Mouse (Mus musculus): ENCODE data around the gene Ltbp4. TPM values are rescaled to one million over a fixed set of nuclear protein-coding genes. Genes with fewer than 3 reads are reported as not detected.

Ltbp4 gene
- total and polyA plus RNA-seq, 3 experiments = 0.43 to 2.6 (median 1.5) TPM

DNA sequence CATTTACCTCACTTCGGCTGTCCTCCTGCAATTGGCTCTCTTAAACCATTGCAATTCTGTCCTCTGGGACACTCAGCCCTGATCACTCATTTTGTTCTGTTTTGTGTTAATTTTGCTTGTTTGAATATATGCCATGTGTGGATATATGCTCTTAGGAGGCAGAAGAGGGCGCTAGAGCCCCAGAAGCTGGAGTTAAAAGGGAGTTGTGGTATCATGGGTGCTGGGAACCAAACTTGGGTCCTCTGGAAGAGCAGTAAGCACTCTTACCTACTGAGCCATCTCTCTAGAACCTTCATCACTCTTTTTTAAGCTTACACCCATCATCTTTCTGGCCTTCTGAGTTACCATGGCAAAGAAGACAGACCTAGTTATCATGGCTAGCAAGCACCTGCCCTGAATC, 21.7 kb upstream of the Ltbp4 start:
- H3K9ac ChIP-seq (ENCODE audit: insufficient read depth, low read depth) = no peak overlapping the region
- dilution Hi-C loops (cut with MboI; ENCODE audit: extremely low pct_ligation_motif_present, extremely low pct_unique_long_range_greater_than_20kb, low sequenced_read_pairs) = no loop called here

DNA sequence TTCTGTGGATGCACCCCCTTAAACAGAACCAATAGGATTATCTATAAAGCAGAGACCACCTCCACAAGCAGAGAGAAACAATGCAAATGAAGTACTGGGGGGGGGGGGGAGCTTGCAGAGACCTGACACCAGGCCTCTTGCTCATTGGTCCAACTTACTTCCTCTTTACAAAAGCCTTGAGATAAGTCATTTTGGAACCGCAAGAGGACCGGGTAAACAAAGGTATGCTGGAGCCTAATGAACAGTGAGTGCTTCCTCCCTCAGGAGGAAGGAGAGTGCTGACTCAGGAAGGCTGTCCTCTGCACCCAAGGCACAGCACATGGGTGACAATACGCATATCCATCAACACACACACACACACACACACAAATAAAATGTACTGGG, 20.1 kb upstream of the Ltbp4 start:
- Histone ChIP-seq H3K9me3 (replicated peaks; ENCODE audit: low read length) (peaks cover 2% of the 10 kb centered on the region), H3K4me1 (ENCODE audit: control insufficient read depth in 1 of 2, insufficient read depth in 2 of 2) (peaks cover 5 to 34% of the 10 kb centered on the region in 2 experiments), H3K4me3 (replicated peaks in 1 of 3; ENCODE audit: low read depth in 2 of 3, low read length in 2 of 3, poor library complexity in 1 of 3) (peak overlapping the region; percentile 65 to 95 (median 68)), H3K36me3 (replicated peaks in 1 of 2; ENCODE audit: control insufficient read depth in 1 of 2, insufficient read depth in 1 of 2, low read length in 1 of 2) (peaks cover 5 to 13% of the 10 kb centered on the region in 2 experiments), H3K4me2 (ENCODE audit: insufficient read depth, low read depth, poor library complexity, severe bottlenecking) (peak overlapping the region; percentile 51), H3K27me3 (replicated peaks) (peaks cover 4% of the 10 kb centered on the region), H3K27ac (ENCODE audit: insufficient read depth, low read depth) (peak overlapping the region; percentile 78), H3K79me2 (replicated peaks; ENCODE audit: control insufficient read depth, extremely low read depth, insufficient read depth, poor library complexity, severe bottlenecking) (peaks cover 4% of the 10 kb centered on the region; the same call in 1 of the 2 replicates), H3K9ac (ENCODE audit: insufficient read depth, low read depth) (peak overlapping the region; percentile 61)
- in situ Hi-C loops (cut with MboI; ENCODE audit: low pct_ligation_motif_present, low pct_unique_long_range_greater_than_20kb, low sequenced_read_pairs) (no loop called here), dilution Hi-C loops (cut with MboI; ENCODE audit: extremely low pct_ligation_motif_present, extremely low pct_unique_long_range_greater_than_20kb, low sequenced_read_pairs) (no loop called here)
- DNase-seq (ENCODE audit: extremely low read depth) = peak; percentile 92
- peak; percentile 46; the same call in 1 of the 2 replicates for TF ChIP-seq TBP (conservative IDR thresholded peaks at IDR 0.05; ENCODE audit: low read depth, low read length)
- TF ChIP-seq EP300 (IDR thresholded peaks at IDR 0.05; ENCODE audit: low read length) = peak; percentile 53
- TF ChIP-seq RAD21 (IDR thresholded peaks at IDR 0.05; ENCODE audit: low read depth, low read length) = no peak
- no peak for TF ChIP-seq CHD2 (IDR thresholded peaks at IDR 0.05; ENCODE audit: low read length)
- TF ChIP-seq ETS1 (conservative IDR thresholded peaks at IDR 0.05; ENCODE audit: low read depth, low read length) = peak; percentile 73
- TF ChIP-seq MEF2A (IDR thresholded peaks at IDR 0.05; ENCODE audit: borderline replicate concordance, low read depth, low read length) = 0 out of 2 replicates have a peak, but pooled peaks have one; percentile 28
- peak; percentile 95 for TF ChIP-seq MAFK (IDR thresholded peaks at IDR 0.05; ENCODE audit: insufficient replicate concordance, low read length)
- no peak for TF ChIP-seq NRF1 (IDR thresholded peaks at IDR 0.05; ENCODE audit: low read depth, low read length)
- TF ChIP-seq MYC (IDR thresholded peaks at IDR 0.05; ENCODE audit: low read depth, low read length) = peak; percentile 73
- TF ChIP-seq NELFE (IDR thresholded peaks at IDR 0.05; ENCODE audit: low read depth, low read length) = peak; percentile 65
- no peak for TF ChIP-seq POLR2AphosphoS2 (IDR thresholded peaks at IDR 0.05; ENCODE audit: low read depth, low read length)
- TF ChIP-seq MXI1 (IDR thresholded peaks at IDR 0.05; ENCODE audit: low read depth, low read length) = peak; percentile 54; the same call in 1 of the 2 replicates
- 0 out of 2 replicates have a peak, but pooled peaks have one; percentile 55 for TF ChIP-seq KAT2A (IDR thresholded peaks at IDR 0.05; ENCODE audit: insufficient replicate concordance, low read length)
- TF ChIP-seq JUND (conservative IDR thresholded peaks at IDR 0.05; ENCODE audit: low read depth, low read length) = peak; percentile 65; the same call in 1 of the 2 replicates
- TF ChIP-seq MAZ (IDR thresholded peaks at IDR 0.05; ENCODE audit: low read depth, low read length) = peak; percentile 89
- peak; percentile 41; the same call in 1 of the 2 replicates for TF ChIP-seq JUN (IDR thresholded peaks at IDR 0.05; ENCODE audit: insufficient read depth, low read depth, low read length)
- no peak for TF ChIP-seq USF2 (conservative IDR thresholded peaks at IDR 0.05; ENCODE audit: low read depth, low read length)
- TF ChIP-seq SMC3 (IDR thresholded peaks at IDR 0.05; ENCODE audit: low read depth, low read length) = no peak
- TF ChIP-seq CTCF (conservative IDR thresholded peaks at IDR 0.05 in 1 of 2, IDR thresholded peaks at IDR 0.05 in 1 of 2; ENCODE audit: low read depth in 2 of 2, low read length in 2 of 2) = no peak
- peak; percentile 45; the same call in 1 of the 2 replicates for TF ChIP-seq BHLHE40 (IDR thresholded peaks at IDR 0.05; ENCODE audit: low read depth, low read length)
- peak; percentile 56; the same call in 1 of the 2 replicates for TF ChIP-seq ZMIZ1 (IDR thresholded peaks at IDR 0.05; ENCODE audit: low read depth, low read length)
- peak; percentile 86 for TF ChIP-seq IRF4 (IDR thresholded peaks at IDR 0.05; ENCODE audit: low read depth, low read length)
- TF ChIP-seq MAX (IDR thresholded peaks at IDR 0.05; ENCODE audit: low read length) = peak; percentile 54; the same call in 1 of the 2 replicates
- TF ChIP-seq ELF1 (IDR thresholded peaks at IDR 0.05; ENCODE audit: low read depth, low read length) = peak; percentile 71
- peak; percentile 68 for TF ChIP-seq POLR2A (IDR thresholded peaks at IDR 0.05; ENCODE audit: low read depth, low read length)
- TF ChIP-seq RCOR1 (conservative IDR thresholded peaks at IDR 0.05; ENCODE audit: low read depth, low read length) = no peak
- peak; percentile 80 for TF ChIP-seq SIN3A (IDR thresholded peaks at IDR 0.05; ENCODE audit: low read length)

More for the DNA sequence above, 21.7 kb upstream of the Ltbp4 start:
- Histone ChIP-seq H3K27ac (ENCODE audit: insufficient read depth, low read depth) (no peak overlapping the region), H3K4me1 (ENCODE audit: control insufficient read depth in 1 of 2, insufficient read depth in 2 of 2) (peaks cover 5 to 34% of the 10 kb centered on the region in 2 experiments), H3K4me2 (ENCODE audit: insufficient read depth, low read depth, poor library complexity, severe bottlenecking) (no peak overlapping the region), H3K36me3 (replicated peaks in 1 of 2; ENCODE audit: control insufficient read depth in 1 of 2, insufficient read depth in 1 of 2, low read length in 1 of 2) (peaks cover 0 to 2% of the 10 kb centered on the region in 2 experiments), H3K9me3 (replicated peaks; ENCODE audit: low read length) (peaks cover 2% of the 10 kb centered on the region), H3K79me2 (replicated peaks; ENCODE audit: control insufficient read depth, extremely low read depth, insufficient read depth, poor library complexity, severe bottlenecking) (peaks cover 4% of the 10 kb centered on the region; the same call in 1 of the 2 replicates), H3K27me3 (replicated peaks) (peaks cover 7% of the 10 kb centered on the region), H3K4me3 (replicated peaks in 1 of 3; ENCODE audit: low read depth in 2 of 3, low read length in 2 of 3, poor library complexity in 1 of 3) (no peak overlapping the region)
- DNase-seq (ENCODE audit: extremely low read depth) = no peak
- TF ChIP-seq TCF12 (IDR thresholded peaks at IDR 0.05; ENCODE audit: low read depth, low read length) (no peak), CTCF (conservative IDR thresholded peaks at IDR 0.05 in 1 of 2, IDR thresholded peaks at IDR 0.05 in 1 of 2; ENCODE audit: low read depth in 2 of 2, low read length in 2 of 2) (no peak), E2F4 (IDR thresholded peaks at IDR 0.05; ENCODE audit: insufficient replicate concordance, low read depth, low read length) (no peak), NRF1 (IDR thresholded peaks at IDR 0.05; ENCODE audit: low read depth, low read length) (no peak), NELFE (IDR thresholded peaks at IDR 0.05; ENCODE audit: low read depth, low read length) (no peak), GABPA (IDR thresholded peaks at IDR 0.05; ENCODE audit: insufficient replicate concordance, low read depth, low read length) (no peak), CHD2 (IDR thresholded peaks at IDR 0.05; ENCODE audit: low read length) (no peak), UBTF (IDR thresholded peaks at IDR 0.05; ENCODE audit: low read depth, low read length) (no peak), JUN (IDR thresholded peaks at IDR 0.05; ENCODE audit: insufficient read depth, low read depth, low read length) (no peak), PAX5 (IDR thresholded peaks at IDR 0.05; ENCODE audit: low read length) (no peak), JUND (conservative IDR thresholded peaks at IDR 0.05; ENCODE audit: low read depth, low read length) (no peak), ZC3H11A (IDR thresholded peaks at IDR 0.05; ENCODE audit: low read depth, low read length) (no peak), TBP (conservative IDR thresholded peaks at IDR 0.05; ENCODE audit: low read depth, low read length) (no peak), SIN3A (IDR thresholded peaks at IDR 0.05; ENCODE audit: low read length) (no peak), IRF4 (IDR thresholded peaks at IDR 0.05; ENCODE audit: low read depth, low read length) (no peak), USF2 (conservative IDR thresholded peaks at IDR 0.05; ENCODE audit: low read depth, low read length) (no peak)
- in situ Hi-C loops (cut with MboI; ENCODE audit: low pct_ligation_motif_present, low pct_unique_long_range_greater_than_20kb, low sequenced_read_pairs) = no loop called here
